Mouse (Mus musculus): ENCODE measurements around the gene Gpr176. TPM values are rescaled to one million over a fixed set of nuclear protein-coding genes. Genes with fewer than 3 reads are reported as not detected.

Gpr176 gene
- polyA plus RNA-seq, 1 experiment from 2014 or later, result 0.08 TPM

DNA sequence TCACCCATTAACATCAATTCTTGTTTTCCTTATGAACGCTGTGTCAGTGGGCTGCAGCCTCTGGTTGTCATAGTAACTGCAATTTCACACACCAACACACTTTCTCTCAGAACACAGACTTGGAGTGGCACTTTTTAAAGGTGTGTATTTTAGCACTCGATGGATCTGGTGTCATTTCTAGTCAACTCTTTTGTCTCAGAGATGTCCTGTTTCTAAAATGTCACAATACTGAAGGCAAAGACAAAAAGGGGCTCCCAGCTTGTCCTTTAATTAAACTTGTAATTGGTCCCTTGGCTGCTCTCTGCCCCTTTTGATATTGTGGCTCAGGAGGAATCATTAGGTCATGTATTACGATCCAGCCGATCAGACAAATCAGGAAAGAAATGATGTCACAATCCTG is 52.7 kb downstream of the Gpr176 start:
- H3K27me3 ChIP-seq (ENCODE audit: control insufficient read depth, insufficient read depth, low read length), result no peaks in the 10 kb centered on the region
- H3K4me3 ChIP-seq (ENCODE audit: low read depth, low read length), result no peak overlapping the region
- no peaks in the 10 kb centered on the region for H3K4me1 ChIP-seq (ENCODE audit: control insufficient read depth, insufficient read depth, low read length)
- DNase-seq (ENCODE audit: low spot score) (no peak), ATAC-seq (ENCODE audit: insufficient number of reproducible peaks, low FRiP score, low TSS enrichment, low read depth) (no peak)
- H3K36me3 ChIP-seq (ENCODE audit: control insufficient read depth, insufficient read depth, low read length), result no peaks in the 10 kb centered on the region
- no peak overlapping the region for H3K27ac ChIP-seq (replicated peaks; ENCODE audit: low read depth, low read length)
- no peak overlapping the region for H3K9ac ChIP-seq (ENCODE audit: low read length)
- no peaks in the 10 kb centered on the region for H3K9me3 ChIP-seq (ENCODE audit: control insufficient read depth, low read length)
- no peak overlapping the region for H3K4me2 ChIP-seq (ENCODE audit: low read depth, severe bottlenecking)
- WGBS, result 78% methylated on average over 4 of the region's 4 CpGs

DNA sequence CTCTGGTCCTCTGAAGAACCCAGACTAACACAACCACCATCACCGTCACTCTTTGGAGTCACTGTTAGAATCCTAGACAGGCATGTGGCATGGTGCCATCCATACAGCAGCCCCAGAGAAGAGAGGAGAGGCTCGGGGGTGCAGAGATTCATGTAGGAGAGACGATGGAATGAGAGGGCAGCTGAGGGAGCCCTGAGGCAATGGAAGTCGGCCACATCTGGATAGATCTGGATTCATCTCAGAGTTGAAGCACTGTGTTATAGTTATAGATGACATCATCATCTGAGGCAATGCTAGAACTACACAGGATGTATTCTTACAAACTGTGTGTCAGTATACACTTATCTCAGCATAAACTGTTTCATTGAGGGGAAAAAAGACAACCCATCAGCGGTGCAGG is 54.0 kb downstream of the Gpr176 start:
- Histone ChIP-seq H3K9me3 (ENCODE audit: control insufficient read depth, low read length) (no peaks in the 10 kb centered on the region), H3K4me3 (ENCODE audit: low read depth, low read length) (no peak overlapping the region), H3K27ac (replicated peaks; ENCODE audit: low read depth, low read length) (no peak overlapping the region), H3K9ac (ENCODE audit: low read length) (no peak overlapping the region), H3K36me3 (ENCODE audit: control insufficient read depth, insufficient read depth, low read length) (no peaks in the 10 kb centered on the region), H3K4me2 (ENCODE audit: low read depth, severe bottlenecking) (no peak overlapping the region), H3K4me1 (ENCODE audit: control insufficient read depth, insufficient read depth, low read length) (no peaks in the 10 kb centered on the region), H3K27me3 (ENCODE audit: control insufficient read depth, insufficient read depth, low read length) (no peaks in the 10 kb centered on the region)
- DNase-seq (ENCODE audit: low spot score) (no peak), ATAC-seq (ENCODE audit: insufficient number of reproducible peaks, low FRiP score, low TSS enrichment, low read depth) (no peak)
- 77% methylated on average over 5 of the region's 5 CpGs for WGBS

DNA sequence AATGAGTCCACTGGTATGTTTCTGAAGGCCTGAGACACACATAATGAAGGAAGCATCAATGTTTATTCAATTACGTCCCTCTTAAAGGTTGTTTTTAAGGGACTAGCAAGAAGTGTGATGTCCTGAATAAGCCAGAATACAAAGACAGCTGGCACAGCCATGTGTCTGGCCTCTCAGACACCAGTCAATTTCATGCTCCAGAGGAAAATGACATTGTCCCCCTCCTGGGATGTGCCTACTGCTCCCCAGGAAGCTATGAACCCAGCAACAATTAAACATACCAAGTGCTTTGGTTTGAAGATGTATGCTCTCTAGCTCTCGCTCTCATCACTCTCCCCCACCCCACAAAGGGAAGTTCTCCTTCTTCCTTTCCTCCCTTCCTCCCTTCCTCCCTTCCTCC is 56.3 kb downstream of the Gpr176 start:
- H3K27ac ChIP-seq (replicated peaks; ENCODE audit: low read depth, low read length), result no peak overlapping the region
- WGBS, result 84% methylated on average over 2 of the region's 2 CpGs
- no peak for DNase-seq (ENCODE audit: low spot score)

DNA sequence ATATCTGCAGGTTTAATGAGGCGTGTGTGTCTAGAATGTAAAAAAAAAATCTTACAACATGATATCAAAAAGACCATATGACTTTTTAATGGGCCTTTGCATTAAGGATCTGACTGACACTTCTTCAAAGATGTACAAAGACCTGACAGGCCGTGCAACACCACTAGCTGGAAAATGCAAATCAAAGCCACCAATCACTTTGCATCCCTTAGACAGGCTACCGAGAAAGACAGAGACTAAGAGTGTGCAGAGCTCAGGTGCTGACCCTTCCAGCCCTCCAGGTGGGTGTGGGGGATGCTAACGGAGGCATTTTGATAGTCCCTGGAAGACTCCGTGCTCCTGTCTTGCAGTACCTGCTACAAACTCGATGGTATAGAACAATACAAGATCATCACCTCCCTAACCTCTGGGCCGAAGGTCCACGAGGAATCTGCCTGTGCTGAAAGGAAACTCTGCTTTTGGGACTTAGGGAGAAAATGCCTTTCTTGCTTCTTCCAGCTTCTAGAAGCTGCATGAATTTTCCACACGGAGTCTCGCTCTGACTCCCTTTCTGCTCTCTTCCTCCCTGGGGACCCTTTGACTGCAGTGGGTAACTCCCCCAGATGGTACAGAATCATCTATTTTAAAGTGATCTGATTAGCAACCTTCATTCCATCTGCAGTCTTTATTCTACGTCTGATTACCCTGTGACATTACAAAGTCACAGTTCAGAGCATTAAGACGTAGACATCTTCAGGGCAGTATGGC is 57.4 kb downstream of the Gpr176 start:
- Histone ChIP-seq H3K4me1 (ENCODE audit: control insufficient read depth, insufficient read depth, low read length) (no peaks in the 10 kb centered on the region), H3K36me3 (ENCODE audit: control insufficient read depth, insufficient read depth, low read length) (no peaks in the 10 kb centered on the region), H3K9ac (ENCODE audit: low read length) (no peak overlapping the region), H3K4me3 (ENCODE audit: low read depth, low read length) (no peak overlapping the region), H3K27me3 (ENCODE audit: control insufficient read depth, insufficient read depth, low read length) (no peaks in the 10 kb centered on the region), H3K4me2 (ENCODE audit: low read depth, severe bottlenecking) (no peak overlapping the region), H3K9me3 (ENCODE audit: control insufficient read depth, low read length) (no peaks in the 10 kb centered on the region), H3K27ac (replicated peaks; ENCODE audit: low read depth, low read length) (no peak overlapping the region)
- WGBS, result 86% methylated on average over 12 of the region's 12 CpGs
- no peak for ATAC-seq (ENCODE audit: insufficient number of reproducible peaks, low FRiP score, low TSS enrichment, low read depth)
- DNase-seq (ENCODE audit: low spot score), result no peak

More for the DNA sequence above, 56.3 kb downstream of the Gpr176 start:
- Histone ChIP-seq H3K9me3 (ENCODE audit: control insufficient read depth, low read length) (no peaks in the 10 kb centered on the region), H3K4me1 (ENCODE audit: control insufficient read depth, insufficient read depth, low read length) (no peaks in the 10 kb centered on the region), H3K4me3 (ENCODE audit: low read depth, low read length) (no peak overlapping the region), H3K27me3 (ENCODE audit: control insufficient read depth, insufficient read depth, low read length) (no peaks in the 10 kb centered on the region), H3K4me2 (ENCODE audit: low read depth, severe bottlenecking) (no peak overlapping the region), H3K36me3 (ENCODE audit: control insufficient read depth, insufficient read depth, low read length) (no peaks in the 10 kb centered on the region), H3K9ac (ENCODE audit: low read length) (no peak overlapping the region)
- no peak for ATAC-seq (ENCODE audit: insufficient number of reproducible peaks, low FRiP score, low TSS enrichment, low read depth)

DNA sequence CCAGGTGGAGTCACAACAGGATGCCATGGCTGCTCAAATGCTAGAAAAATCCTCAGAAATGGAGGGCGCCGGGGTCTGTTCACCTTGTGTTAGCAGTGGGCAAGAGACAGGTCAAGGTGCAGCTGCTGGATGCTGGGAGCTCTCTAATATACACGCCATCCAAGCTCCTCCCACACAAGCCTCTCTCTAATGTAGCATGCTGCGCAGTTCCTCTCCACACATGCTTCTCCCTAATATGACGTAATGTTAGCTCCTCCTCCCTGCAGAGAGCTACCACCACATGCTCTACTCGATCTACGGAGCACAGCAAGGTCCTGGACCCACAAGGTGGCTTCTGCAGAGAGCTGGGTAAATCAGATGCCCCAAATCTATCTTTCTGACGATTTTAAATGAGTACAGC is 65.7 kb downstream of the Gpr176 start:
- Histone ChIP-seq H3K36me3 (ENCODE audit: control insufficient read depth, insufficient read depth, low read length) (no peaks in the 10 kb centered on the region), H3K27me3 (ENCODE audit: control insufficient read depth, insufficient read depth, low read length) (no peaks in the 10 kb centered on the region), H3K4me3 (ENCODE audit: low read depth, low read length) (no peak overlapping the region), H3K9me3 (ENCODE audit: control insufficient read depth, low read length) (no peaks in the 10 kb centered on the region), H3K4me1 (ENCODE audit: control insufficient read depth, insufficient read depth, low read length) (no peaks in the 10 kb centered on the region), H3K27ac (replicated peaks; ENCODE audit: low read depth, low read length) (no peak overlapping the region), H3K9ac (ENCODE audit: low read length) (no peak overlapping the region), H3K4me2 (ENCODE audit: low read depth, severe bottlenecking) (no peak overlapping the region)
- DNase-seq (ENCODE audit: low spot score) (no peak), ATAC-seq (ENCODE audit: insufficient number of reproducible peaks, low FRiP score, low TSS enrichment, low read depth) (no peak)
- 73% methylated on average over 8 of the region's 8 CpGs for WGBS

DNA sequence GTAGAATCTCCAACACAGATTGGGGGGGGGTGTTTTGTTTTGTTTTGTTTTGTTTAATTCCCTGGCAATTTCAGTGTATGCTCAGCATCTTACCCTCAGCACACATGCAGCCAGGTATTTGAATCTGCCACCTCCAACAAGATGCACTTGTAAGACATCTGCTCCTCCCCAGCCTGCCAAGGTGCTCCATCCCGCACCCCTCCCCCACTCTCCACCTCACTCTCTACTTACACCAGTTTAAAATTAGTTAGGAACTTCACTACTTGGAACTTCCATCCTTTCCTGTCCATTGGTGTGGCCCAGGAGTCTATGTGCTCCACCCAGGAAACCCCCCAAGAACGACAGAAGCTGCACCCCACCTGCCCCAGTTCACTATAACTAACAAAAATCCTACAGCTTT is 66.3 kb downstream of the Gpr176 start:
- H3K27me3 ChIP-seq (ENCODE audit: control insufficient read depth, insufficient read depth, low read length), result no peaks in the 10 kb centered on the region
- H3K4me3 ChIP-seq (ENCODE audit: low read depth, low read length), result no peak overlapping the region
- H3K4me2 ChIP-seq (ENCODE audit: low read depth, severe bottlenecking), result no peak overlapping the region
- no peaks in the 10 kb centered on the region for H3K4me1 ChIP-seq (ENCODE audit: control insufficient read depth, insufficient read depth, low read length)
- ATAC-seq (ENCODE audit: insufficient number of reproducible peaks, low FRiP score, low TSS enrichment, low read depth), result no peak
- H3K9ac ChIP-seq (ENCODE audit: low read length), result no peak overlapping the region
- WGBS, result 73% methylated on average over 2 of the region's 2 CpGs
- no peaks in the 10 kb centered on the region for H3K9me3 ChIP-seq (ENCODE audit: control insufficient read depth, low read length)
- no peaks in the 10 kb centered on the region for H3K36me3 ChIP-seq (ENCODE audit: control insufficient read depth, insufficient read depth, low read length)
- H3K27ac ChIP-seq (replicated peaks; ENCODE audit: low read depth, low read length), result no peak overlapping the region
- DNase-seq (ENCODE audit: low spot score), result no peak

DNA sequence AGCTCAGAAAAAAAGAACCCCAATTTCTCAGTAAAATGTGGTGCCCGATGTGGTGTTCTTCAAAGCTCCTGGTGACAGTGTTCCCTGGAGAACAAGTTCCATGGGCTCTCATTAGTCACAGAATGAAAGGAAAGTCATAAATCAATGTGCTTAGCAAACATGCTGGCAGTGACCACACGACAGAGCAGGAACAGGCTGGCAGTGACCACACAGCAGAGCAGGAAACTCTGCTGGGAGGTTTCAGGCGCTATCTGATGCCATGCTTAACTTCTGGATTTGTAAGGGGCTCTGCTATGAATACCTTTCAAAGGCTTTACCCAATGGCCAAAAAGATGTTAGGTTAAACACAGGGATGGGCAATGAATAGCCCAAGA is 66.7 kb downstream of the Gpr176 start:
- Histone ChIP-seq H3K27ac (replicated peaks; ENCODE audit: low read depth, low read length) (no peak overlapping the region), H3K4me2 (ENCODE audit: low read depth, severe bottlenecking) (no peak overlapping the region), H3K9me3 (ENCODE audit: control insufficient read depth, low read length) (no peaks in the 10 kb centered on the region), H3K4me3 (ENCODE audit: low read depth, low read length) (no peak overlapping the region), H3K27me3 (ENCODE audit: control insufficient read depth, insufficient read depth, low read length) (no peaks in the 10 kb centered on the region), H3K36me3 (ENCODE audit: control insufficient read depth, insufficient read depth, low read length) (no peaks in the 10 kb centered on the region), H3K4me1 (ENCODE audit: control insufficient read depth, insufficient read depth, low read length) (no peaks in the 10 kb centered on the region), H3K9ac (ENCODE audit: low read length) (no peak overlapping the region)
- ATAC-seq (ENCODE audit: insufficient number of reproducible peaks, low FRiP score, low TSS enrichment, low read depth) (no peak), DNase-seq (ENCODE audit: low spot score) (no peak)
- WGBS, result 36% methylated on average over 3 of the region's 3 CpGs

DNA sequence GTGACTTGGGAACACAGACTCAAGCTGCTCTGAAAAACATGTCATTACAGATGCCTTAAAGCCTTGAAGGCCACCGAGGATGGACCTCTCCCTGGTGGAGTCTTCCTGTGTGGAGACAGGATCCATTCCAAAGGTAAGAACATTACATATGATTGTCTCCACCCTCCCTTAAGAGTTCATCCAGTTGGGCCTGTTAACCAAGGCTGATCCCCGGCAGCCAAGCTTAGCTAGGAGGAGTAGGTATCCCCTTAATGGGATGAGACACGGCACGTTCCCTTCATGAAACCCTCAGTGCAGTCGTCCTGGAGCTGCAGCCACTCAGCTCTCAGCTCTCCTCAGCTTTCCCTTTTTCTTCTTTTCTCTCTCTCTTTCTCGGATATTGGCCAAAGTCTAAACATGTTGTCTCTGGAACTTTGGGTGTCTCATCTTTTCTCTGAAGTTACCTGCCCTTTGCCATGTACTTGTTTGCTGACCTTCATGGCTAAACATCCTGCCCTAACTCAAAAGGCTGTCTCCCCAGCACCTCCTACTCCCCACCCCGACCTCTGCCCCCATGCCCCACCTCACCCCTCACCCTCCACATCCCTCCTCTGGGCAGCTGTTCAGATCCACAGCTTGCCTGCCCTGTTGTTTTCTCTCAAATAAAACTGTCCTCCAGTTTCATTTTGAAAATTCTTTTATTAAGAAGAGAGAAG is 67.2 kb downstream of the Gpr176 start:
- Histone ChIP-seq H3K27ac (replicated peaks; ENCODE audit: low read depth, low read length) (no peak overlapping the region), H3K27me3 (ENCODE audit: control insufficient read depth, insufficient read depth, low read length) (no peaks in the 10 kb centered on the region), H3K9me3 (ENCODE audit: control insufficient read depth, low read length) (no peaks in the 10 kb centered on the region), H3K4me3 (ENCODE audit: low read depth, low read length) (no peak overlapping the region), H3K4me1 (ENCODE audit: control insufficient read depth, insufficient read depth, low read length) (no peaks in the 10 kb centered on the region), H3K4me2 (ENCODE audit: low read depth, severe bottlenecking) (no peak overlapping the region), H3K9ac (ENCODE audit: low read length) (no peak overlapping the region), H3K36me3 (ENCODE audit: control insufficient read depth, insufficient read depth, low read length) (no peaks in the 10 kb centered on the region)
- ATAC-seq (ENCODE audit: insufficient number of reproducible peaks, low FRiP score, low TSS enrichment, low read depth) (no peak), DNase-seq (ENCODE audit: low spot score) (no peak)
- WGBS, result 66% methylated on average over 7 of the region's 7 CpGs
